Mouse (Mus musculus): ENCODE data around the gene Gpr157. TPM values are rescaled to one million over a fixed set of nuclear protein-coding genes. Genes with fewer than 3 reads are reported as not detected.
"Not testable (repeated sequence)": the region's sequence is repeated elsewhere in the genome, so short reads cannot be mapped to it uniquely, and the experiment has no call there.

The Gpr157 gene
- total RNA-seq (2015), result 0.89 and 1.6 TPM in 2 replicates
- total RNA-seq (2017), result 1.7 and 1.9 TPM in 2 replicates

DNA sequence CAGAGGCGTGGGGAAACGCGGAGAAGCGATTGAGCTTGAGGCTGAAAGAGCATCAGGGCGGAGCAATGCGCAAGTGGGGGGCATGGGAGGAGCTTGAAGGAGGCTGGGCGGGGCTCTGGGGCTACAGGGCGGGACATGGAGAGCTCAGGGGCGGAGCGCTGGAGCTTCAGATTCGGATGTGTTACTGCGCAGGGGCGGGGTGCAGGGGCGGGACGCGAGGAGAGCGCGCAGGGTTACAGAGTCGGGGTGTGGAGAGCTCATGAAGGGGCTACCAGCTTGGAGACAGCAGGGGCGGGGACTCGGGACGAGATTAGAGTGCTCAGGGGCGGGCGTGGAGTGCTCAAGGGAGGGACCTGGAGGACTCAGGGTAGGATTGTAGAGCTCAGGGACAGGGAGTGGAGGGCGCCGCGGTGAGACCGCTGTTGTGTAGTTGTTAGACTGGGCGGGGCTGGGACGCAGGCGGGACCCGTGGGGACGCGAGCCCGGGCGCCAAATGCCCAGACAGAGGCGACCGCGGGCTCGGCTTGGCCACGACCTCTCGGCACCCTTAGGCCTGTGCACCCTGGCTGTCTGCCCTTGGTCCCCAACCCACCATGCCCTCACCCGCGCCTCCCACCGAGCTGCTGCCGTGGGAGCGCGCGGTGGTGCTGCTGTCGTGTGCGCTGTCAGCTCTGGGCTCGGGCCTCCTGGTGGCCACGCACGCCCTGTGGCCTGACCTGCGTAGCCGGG is at the start of gene Gpr157:
TSS of gene Gpr157 (plus strand) at position 205 of the 729 bp plus-strand sequence.
- peak; percentile 92 for ATAC-seq (replicated peaks; ENCODE audit: poor library complexity)

DNA sequence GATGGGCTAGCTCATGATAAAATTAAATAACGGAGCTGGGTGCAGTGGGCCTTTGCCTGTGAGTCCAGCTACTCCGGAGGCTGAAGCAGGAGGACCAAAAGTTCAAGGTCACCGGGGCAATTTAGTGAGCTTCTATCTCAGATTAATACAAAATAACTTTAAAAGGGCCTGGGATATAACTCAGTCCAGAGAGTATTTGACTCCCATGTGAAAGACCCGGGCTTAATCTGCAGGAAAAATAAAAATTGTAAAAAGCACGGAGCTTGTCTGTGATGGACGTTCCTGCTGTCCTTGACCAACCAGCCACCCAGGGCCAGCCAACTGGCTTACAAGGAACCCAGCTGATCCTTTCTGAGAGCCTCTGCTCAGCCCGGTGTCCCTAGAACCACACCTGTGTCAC is 48.6 kb upstream of the Gpr157 start:
- no peak for ATAC-seq (replicated peaks; ENCODE audit: poor library complexity)

DNA sequence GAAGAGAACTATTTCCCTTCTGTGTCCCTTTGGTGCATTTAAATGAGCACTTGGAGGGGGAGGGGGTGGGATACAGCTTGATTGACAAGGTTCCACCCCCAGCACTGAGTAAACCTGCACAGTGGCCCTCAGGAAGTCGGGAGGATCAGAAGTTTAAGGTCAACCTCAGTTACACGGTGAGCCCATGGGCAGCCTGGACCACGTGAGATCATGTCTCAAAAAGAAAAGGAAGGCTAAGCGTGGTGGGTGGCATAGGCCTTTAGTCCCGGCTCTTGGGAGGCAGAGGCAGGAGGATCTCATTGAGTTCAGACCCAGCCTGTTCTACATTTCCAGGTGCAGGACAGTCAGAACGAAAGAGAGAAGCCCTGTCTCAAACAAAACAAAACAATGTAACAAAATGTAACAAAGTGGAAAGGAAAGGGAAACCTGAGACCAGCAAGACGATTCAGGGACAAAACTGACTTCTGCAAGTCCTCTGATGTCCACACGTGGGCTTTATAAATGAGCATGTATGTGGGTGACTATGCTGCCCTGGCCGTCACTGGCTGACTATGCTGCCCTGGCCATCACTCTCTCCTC is 47.1 kb upstream of the Gpr157 start:
- no peak for ATAC-seq (replicated peaks; ENCODE audit: poor library complexity)

DNA sequence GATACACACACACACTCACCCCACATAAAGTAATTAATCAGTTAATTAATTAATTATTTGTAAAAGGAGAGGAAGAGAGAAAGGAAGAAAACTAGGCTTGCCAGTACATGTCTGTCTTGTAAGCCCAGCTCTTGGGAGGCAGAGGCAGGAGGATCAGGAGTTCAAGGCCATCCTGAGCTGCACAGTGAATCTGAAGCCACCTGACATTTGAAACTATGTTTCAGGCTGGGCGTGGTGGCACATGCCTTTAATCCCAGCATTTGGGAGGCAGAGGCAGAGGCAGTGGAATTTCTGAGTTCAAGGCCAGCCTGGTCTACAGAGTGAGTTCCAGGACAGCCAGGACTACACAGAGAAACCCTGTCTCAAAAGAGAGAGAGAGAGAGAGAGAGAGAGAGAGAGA is 46.3 kb upstream of the Gpr157 start:
- ATAC-seq (replicated peaks; ENCODE audit: poor library complexity), result not testable (repeated sequence)

DNA sequence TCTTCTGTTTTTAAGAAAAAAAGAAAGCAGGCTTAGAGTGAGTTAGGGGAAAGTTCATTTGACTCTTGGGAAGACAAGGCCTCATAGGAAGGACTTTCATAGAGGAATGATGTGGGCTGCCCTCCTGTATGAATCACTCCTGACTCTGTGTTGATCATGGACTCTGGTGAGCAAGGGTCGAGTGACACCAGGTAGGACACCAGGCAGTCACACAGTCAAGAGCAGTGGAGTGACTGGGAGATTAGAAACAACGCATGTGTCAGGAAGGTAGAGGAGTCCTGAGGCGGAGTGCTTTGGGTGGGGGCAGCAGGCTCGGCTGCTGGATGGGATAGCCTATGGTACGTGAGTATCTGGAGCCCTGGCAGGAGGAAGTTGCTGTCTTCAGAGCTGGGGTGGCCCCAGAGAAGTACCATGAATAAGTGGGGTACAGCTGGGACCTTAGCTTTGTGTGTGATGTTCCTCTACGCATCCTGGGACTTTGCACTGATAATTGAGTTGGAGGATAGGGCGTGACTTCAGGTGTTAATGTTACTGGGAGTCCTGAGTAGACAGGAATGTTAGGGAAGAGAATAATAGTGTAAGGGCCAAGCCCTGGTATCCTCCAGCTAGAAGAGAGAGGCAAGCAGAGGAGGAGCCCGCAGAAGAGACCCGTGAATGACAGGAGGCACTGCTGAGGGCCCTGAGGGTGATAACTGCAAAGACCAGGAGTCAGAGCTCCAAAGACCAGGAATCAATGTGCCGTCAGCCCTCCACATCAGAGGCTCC is 45.6 kb upstream of the Gpr157 start:
- no peak for ATAC-seq (replicated peaks; ENCODE audit: poor library complexity)

- no peak for ATAC-seq (replicated peaks; ENCODE audit: poor library complexity)
Observed at GRCm38 (mm10) chr4:150043591-150043990, 43.6 kb upstream of the Gpr157 start.

DNA sequence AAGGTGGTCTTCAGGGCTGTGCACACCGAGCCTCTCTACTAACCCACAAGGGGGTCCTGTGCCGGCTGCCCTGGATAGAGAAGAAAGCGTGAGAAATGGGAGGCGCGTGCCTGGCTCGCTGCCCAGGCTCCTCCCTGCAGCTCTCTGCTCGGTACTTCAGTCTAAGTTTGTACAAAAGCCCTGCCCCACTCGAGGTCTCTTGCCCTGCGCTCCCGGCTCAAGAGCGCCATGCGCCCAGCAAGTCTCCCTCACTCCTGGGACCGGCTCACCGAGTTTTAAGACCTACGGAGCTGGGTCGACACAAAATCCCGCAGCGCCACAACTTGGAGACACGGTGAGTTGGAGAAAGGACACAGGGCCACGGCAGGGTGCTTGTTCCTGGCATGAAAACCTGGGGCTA is 39.1 kb upstream of the Gpr157 start:
- ATAC-seq (replicated peaks; ENCODE audit: poor library complexity), result peak; percentile 72

- ATAC-seq (replicated peaks; ENCODE audit: poor library complexity), result peak; percentile 41
Observed at GRCm38 (mm10) chr4:150048478-150049156, 38.5 kb upstream of the Gpr157 start.

GRCm38 (mm10) chr4:150049157-150049513 is 38.0 kb upstream of the Gpr157 start:
- ATAC-seq (replicated peaks; ENCODE audit: poor library complexity), result no peak

DNA sequence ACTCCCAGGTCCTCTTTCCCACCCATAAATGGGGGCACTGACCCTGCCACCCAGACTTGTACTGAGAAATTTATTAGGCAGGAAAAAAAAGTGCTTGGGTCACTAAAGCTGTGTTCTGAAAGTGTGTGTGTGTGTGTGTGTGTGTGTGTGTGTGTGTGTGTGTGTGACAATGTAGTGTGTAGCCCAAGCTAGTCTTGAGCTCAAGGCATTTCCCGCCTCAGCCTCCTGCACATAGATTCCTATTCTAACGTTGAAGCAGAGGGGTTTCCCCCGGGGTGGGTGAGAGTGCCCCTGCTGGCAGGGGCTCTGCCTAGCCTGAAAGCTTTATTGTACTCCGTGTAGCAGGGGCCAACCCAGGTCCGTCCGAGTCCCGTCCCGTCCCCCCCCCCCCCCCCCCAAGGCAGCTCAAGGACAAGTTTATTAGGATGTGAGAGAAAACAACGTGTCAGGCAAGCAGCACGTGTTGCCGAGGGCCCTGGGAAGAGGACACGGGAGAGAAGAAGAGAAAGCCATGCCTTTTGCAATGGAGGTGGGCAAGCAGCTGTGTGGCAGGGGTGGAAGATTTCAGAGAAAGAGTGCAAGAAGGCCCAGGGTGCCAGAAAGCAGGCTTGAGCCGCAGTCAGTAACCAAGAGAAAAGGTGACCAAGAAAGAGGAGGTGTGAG is 37.5 kb upstream of the Gpr157 start:
- no peak for ATAC-seq (replicated peaks; ENCODE audit: poor library complexity)

- ATAC-seq (replicated peaks; ENCODE audit: poor library complexity), result no peak
Observed at GRCm38 (mm10) chr4:150051514-150051913, 35.7 kb upstream of the Gpr157 start.

GRCm38 (mm10) chr4:150052380-150052779 is 34.8 kb upstream of the Gpr157 start:
- ATAC-seq (replicated peaks; ENCODE audit: poor library complexity), result no peak

- ATAC-seq (replicated peaks; ENCODE audit: poor library complexity), result no peak
Observed at GRCm38 (mm10) chr4:150056171-150056570, 31.0 kb upstream of the Gpr157 start.

DNA sequence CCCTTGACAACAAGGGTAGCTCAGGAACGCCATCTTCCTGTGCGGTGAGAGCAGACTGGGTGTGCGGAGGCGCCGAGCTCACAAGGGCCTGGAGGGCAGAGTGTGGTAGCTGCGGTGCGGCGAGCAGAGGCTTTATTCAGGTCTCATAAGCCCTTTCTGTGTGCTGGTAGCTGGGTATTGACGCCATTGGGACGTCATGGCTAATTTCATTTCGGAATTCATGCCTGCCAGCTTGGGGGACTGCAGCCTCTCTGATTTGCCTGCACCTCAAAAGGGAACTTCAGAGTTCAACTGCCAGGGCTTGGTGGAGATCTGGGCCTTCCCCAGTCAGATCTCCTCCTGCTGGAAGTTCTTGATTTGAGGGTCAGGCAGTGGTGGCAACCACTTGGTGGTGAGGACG is 29.4 kb upstream of the Gpr157 start:
- ATAC-seq (replicated peaks; ENCODE audit: poor library complexity), result no peak

DNA sequence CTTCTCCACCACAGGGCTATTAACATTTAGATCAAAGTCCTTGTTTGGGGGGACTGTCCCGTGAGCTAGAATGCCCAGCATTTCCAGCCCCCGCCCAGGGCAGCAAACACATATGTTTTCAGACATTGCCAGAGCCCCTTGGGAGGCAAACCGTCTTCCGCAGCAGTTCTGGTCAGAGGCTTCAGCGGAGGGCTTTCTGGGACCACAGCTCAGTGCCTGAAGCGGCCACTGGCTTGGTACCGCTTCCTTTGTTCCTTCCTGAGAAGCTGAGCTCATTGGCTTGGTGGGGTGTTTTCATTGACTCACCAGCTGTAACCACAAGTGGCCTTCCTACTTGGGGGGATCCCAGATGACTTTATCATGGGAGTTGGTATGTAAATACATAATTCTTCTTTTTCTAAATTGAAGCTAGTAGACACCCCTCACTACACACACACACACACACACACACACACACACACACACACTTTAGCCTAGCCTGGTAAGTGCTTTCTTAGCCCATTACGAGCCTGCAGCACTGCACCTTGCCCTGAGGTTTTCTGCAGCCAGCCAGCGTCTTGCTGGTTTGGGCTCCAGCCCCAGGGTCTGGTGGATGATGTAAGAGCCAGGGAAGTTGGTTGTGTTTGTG is 27.2 kb upstream of the Gpr157 start:
- peak; percentile 69 for ATAC-seq (replicated peaks; ENCODE audit: poor library complexity)

GRCm38 (mm10) chr4:150060469-150061170 is 26.5 kb upstream of the Gpr157 start:
- ATAC-seq (replicated peaks; ENCODE audit: poor library complexity), result peak; percentile 54

GRCm38 (mm10) chr4:150061432-150062225 is 25.5 kb upstream of the Gpr157 start:
- ATAC-seq (replicated peaks; ENCODE audit: poor library complexity), result no peak

DNA sequence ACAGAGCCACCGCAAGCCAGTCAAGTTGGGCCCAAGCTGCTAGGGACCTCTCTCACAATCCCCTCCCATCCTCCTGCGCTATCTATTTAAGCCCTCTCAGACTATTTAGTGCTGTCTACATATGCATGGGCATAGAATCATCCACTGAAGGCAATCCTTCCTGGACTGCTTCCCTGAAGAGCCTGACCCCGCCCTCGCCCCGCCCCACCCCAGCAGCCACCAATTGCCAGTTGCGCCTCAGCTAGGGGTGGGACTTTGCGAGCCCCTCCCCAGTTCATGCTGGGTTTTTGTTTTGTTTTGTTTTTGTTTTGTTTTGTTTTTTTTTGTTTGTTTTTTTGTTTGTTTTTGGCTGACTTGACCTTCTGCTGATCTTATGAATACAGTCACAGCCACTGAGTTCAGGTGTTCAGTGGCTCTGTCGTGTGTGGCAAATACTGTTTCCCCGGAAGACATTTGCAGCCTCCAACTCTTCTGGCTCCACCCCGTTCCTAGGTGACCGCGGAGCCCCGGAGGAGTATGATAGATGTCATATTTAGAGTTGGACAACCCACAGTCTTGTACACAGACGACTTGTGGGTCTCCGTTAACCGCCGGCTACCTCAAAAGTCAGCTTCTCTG is 20.4 kb upstream of the Gpr157 start:
- ATAC-seq (replicated peaks; ENCODE audit: poor library complexity), result no peak; the same call in 1 of the 2 replicates

DNA sequence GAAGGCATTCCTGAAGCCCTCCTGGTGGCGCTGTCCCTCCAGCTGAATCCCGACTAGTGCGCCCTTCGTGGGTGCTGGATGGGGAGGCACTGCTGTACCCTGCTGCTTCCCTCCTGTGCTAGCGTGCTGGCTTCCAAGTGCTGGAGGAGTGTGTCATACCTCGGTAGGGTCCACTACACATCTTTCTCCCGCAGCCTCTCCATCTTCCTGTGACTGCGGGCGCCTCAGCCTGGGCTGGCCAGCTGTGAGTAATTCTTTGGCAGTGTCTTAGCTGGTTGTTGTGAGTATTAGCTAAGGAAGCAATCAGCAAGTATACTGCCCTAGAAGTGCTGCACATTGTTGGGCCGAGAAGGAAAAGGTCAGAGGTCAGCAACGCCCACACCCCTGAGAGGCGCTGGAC is 18.9 kb upstream of the Gpr157 start:
- ATAC-seq (replicated peaks; ENCODE audit: poor library complexity), result no peak

Measured in megakaryocyte progenitor cell, adult 5-6 weeks (primary cell).